Mouse (Mus musculus) lung, postnatal 0 days (tissue): ENCODE measurements at regions not wholly inside any gene's neighbourhood (a gene's known extent, or its start where the extent isn't known, plus 50 kb on each side); places are given as distances from the start of the nearest gene placed in this dataset.

Experiments used
- CTCF ChIP-seq: IDR thresholded peaks from 2 replicates; pipeline ENCODE4 v1.5.1; 2016; ENCODE audit warnings: antibody characterized with exemption, mild to moderate bottlenecking
- EP300 ChIP-seq: IDR thresholded peaks from 2 replicates; pipeline ENCODE4 v1.6.1; 2016; ENCODE audit warnings: antibody characterized with exemption, mild to moderate bottlenecking, control low read depth

GRCm38 (mm10) chr9:61664000-61664622, 250.2 kb downstream of the Rplp1 start:
- TF ChIP-seq CTCF = no peak
- TF ChIP-seq EP300 = no peak
